Mouse (Mus musculus): ENCODE measurements around the gene Tgm5. TPM values are rescaled to one million over a fixed set of nuclear protein-coding genes. Genes with fewer than 3 reads are reported as not detected.
"Not testable (repeated sequence)": the region's sequence is repeated elsewhere in the genome, so short reads cannot be mapped to it uniquely, and the experiment has no call there.

Gene Tgm5
- total RNA-seq (2021): not detected

GRCm38 (mm10) chr2:121085480-121086185, at the start of gene Tgm5:
Gene Tgm5, minus strand, starts transcription at chr2:121085841.
- no peak for DNase-seq

- DNase-seq: no peak
Observed at GRCm38 (mm10) chr2:121132822-121133221, 47.2 kb upstream of the Tgm5 start.

GRCm38 (mm10) chr2:121128865-121129620, 43.4 kb upstream of the Tgm5 start:
- DNase-seq: no peak

- no peak for DNase-seq
Observed at GRCm38 (mm10) chr2:121127536-121127935, 41.9 kb upstream of the Tgm5 start.

DNA sequence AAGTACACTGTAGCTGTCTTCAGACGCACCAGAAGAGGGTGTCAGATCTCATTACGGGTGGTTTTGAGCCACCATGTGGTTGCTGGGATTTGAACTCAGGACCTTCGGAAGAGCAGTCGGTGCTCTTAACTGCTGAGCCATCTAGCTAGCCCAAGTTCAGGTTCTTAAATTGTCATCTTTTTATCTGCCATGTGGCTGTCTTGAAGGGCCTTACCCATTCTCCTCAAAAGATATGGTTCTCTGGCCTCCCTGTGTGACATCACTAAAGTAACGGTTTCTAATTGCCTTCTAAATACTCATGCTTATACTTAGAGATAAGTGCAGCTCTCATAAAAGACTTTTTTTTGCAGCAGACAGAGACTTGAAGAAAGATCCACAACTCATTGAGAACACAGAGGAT, 40.7 kb upstream of the Tgm5 start:
- DNase-seq: not testable (repeated sequence)

GRCm38 (mm10) chr2:121119260-121119659, 33.6 kb upstream of the Tgm5 start:
- DNase-seq: no peak

DNA sequence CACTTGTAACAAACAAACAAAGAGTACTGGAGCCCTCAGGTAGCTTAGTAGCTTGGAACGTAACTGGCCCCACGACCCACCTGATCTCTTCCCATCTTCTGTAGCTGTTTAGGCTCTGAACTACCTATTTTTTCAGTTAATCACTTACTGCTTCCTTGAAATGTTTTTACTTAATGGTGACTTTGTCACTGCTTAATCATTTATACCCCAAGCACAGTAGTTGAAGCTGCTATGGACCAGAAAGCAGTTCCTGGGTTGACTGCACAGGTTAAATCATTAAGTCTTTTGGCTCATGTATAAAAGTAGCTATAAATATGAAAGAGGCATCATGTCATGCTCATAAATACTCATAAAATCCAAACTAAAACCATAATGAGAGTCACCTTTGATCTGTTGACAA, 29.8 kb upstream of the Tgm5 start:
- no peak for DNase-seq

DNA sequence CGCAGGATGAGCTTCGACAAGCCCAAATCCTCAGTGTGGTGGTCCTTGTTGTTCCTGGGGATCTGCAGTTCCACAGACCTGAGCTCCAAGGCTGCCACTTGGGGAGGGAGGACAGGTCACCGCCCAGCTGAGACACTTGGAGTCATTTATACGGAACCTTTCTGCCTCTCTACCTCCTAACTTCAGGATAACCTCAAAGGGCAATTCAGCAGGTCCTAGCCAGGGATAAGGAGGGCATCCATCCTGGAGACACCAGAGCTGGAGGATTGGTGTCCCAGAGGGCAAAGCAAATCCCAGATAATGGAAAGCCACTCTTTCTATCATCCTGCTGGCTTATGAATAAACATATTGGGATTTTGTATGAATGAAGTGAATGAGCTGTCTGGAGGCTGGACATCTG, 24.1 kb upstream of the Tgm5 start, which contains the start of gene Tgm7:
Gene Tgm7 (minus strand): TSS at position 101 of the 400 bp plus-strand sequence.
- no peak for DNase-seq

GRCm38 (mm10) chr2:121105940-121106339, 20.3 kb upstream of the Tgm5 start:
- DNase-seq: no peak

- DNase-seq: peak; percentile 32 to 58
Observed at GRCm38 (mm10) chr2:121102051-121102450, 16.4 kb upstream of the Tgm5 start.

DNA sequence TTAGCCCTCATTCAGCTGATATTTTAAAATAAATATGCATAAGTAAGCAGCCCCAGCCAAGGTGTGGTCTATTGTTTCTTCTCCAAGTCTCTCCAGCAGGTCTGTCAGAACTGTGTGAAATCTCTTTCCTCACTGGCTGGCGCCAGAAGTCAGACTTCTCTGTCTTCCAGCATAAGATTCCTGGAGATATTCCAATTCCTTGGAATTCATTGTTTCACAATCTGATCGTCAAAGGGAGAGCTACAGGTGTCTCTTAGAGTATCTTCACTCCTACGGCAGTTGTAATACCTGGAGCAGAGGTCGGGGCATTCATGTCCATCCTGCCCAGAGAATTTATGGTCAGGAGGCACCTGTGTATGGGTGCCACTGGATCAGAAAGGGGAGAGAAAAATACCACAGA, 4.1 kb upstream of the Tgm5 start:
- no peak for DNase-seq

DNA sequence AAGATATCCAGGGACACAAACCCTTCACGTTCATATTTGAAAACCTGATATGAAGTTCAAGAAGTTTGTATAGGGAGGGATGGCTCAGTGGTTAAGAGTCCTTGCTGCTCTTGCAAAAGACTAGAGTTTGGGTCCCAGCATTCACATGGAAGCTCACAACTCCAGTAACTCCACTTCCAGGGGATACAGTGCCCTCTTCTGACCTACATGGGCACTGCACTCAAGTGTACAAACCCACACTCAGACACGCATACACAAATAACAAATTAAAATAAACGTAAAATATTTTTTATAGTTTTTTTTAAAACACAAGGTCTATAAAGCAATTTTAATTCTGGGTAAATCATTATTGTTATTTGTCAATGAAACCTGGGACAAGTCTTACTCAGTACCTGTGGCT, 2.9 kb upstream of the Tgm5 start:
- DNase-seq: no peak

DNA sequence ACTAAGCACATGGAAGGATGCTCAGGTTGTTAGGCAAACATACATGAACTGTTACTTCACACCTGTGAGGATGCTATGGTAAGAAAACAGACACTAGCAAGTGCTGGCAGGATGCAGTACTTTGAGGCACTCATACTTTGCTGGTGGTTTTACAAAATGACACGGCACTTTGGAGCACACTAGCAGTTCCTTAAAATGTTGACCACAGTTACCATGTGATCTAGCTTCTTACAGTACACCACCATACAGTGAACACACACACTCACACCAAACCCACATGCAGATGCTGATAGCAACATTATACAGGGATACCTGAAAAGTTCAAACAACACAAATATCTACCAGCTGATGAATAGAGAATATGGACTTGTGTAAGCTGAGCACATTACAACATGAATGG, 3.0 kb downstream of the Tgm5 start:
- no peak for DNase-seq

DNA sequence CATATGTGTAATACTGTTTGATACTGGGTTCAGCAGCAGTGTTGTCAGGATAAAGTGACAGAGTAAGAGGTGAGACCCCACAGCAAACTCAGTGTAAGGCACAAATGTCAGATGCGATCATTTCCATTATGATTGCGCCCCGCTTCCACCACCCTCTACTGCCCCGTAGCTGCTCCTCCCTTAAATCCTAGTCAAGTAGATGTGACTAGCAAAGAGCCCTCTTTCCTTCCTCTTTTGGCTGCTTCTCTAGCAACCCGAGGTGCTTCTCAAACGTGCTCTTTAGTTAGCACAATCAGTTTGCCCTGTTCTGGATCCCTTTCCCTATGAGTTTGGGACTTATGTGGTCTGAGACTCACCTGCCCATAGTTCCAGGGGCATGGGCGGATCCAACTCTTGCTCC, 10.9 kb downstream of the Tgm5 start:
- no peak for DNase-seq

DNA sequence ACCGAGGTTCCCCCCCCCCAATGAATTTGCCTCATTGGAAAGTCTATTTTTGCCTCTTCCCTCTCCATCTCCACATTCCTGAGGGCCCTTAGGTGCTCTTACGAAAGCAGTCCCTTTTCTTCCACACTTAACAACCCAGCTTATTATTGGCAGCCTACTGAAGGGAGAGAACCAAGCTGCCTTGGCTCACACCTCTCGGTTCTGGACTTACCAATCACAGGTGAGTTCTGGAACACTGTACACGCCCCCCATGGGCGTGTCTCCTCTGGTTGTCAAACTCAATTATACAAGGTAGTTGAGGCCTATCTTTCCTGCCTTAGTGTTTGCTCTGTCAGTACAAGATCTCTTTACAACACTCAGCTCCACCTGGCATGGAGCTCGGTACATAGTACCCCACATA, 13.8 kb downstream of the Tgm5 start:
- DNase-seq: no peak

DNA sequence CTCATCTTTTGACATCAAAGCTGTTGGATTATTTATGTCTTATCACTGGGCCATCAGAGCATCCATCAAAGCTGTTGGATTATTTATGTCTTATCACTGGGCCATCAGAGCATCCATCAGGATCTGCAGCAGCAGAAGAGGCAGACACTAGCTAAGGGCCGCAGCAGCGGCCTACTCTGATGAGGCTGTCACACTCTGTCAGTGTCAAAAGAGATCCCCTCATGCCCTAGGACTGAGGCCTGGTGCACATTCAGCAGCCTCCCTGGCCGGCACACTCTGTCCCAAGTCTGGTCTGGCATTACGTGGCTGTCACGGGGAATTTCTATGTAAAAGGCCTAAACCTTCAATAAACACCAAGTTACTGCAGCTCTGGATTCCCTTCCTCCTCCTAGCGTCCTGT, 16.1 kb downstream of the Tgm5 start:
- DNase-seq: no peak

- DNase-seq: no peak
Observed at GRCm38 (mm10) chr2:121067116-121067515, 18.5 kb downstream of the Tgm5 start.

DNA sequence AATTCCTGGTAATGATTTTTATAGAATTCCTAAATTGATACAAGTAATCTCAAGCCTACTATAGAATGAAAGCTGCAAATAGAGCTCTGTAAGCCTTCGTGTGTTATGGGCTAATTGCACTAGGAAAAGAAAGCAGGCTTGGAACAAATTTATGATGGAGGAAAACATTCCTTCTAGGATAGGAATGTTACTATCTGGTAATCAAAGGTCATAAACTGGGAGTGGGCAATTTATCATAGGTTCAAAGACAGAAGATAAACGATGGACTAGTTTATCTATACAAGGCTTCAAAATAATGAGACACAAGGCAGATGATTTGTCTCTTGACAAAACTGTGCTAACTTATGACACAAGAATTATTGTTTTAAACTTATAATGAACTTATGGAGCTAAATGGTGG, 24.3 kb downstream of the Tgm5 start:
- no peak for DNase-seq

DNA sequence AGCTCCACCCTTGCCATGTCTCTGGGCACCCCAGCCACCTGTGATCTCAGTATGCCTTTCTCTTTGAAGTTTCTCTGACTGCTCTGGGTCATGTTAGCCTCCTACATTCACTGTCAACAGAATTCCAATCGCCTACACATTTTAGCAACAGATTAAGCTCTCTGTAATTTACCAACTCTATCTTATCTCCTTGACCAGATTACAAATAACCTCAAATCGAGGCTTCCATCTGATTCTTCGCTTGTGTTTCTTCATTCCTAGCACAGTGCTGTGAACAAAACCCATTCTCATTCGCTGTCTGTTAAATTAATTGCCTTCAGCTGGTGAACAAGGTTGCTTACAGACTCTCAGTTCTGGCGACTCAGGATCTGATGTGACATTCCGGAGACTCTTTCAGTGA, 27.6 kb downstream of the Tgm5 start:
- DNase-seq: no peak

DNA sequence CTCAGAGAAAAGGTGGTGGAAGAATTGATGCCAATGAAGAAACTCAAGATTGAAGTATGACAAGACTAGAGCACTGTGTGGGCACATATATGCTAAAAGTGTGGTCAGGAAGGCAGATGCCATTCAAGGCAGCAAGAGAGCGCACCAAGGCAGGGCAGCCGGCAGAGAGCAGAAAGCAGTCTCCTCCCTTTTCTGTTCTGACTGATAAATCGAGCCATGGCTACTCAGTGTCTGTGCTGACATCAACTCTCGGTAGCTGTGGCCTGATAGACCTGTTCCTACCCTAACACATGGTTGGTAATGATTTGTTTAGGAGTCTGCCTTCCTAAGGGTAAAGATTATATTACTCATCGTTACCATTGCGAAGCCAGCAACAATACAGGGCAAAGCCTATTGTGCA, 29.7 kb downstream of the Tgm5 start:
- no peak for DNase-seq

DNA sequence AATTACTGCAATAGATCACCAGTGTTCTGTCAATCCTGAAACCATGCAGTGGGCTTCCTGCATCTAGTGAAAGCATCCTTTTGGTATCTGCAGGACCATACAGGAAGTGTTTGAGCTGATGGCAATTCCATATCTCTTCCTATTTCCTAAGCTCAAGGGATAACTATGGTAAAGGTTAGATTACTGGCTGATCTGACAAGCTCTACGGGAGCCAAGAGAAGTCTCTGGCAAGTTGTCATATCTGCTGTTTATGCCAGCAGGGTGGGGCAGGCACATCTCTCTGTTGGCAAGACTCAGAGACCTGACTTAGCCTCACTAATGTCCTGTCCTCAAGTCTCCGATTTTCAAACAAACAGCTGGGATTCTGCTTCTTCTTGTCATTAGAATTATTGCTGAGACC, 31.6 kb downstream of the Tgm5 start:
- DNase-seq: no peak

DNA sequence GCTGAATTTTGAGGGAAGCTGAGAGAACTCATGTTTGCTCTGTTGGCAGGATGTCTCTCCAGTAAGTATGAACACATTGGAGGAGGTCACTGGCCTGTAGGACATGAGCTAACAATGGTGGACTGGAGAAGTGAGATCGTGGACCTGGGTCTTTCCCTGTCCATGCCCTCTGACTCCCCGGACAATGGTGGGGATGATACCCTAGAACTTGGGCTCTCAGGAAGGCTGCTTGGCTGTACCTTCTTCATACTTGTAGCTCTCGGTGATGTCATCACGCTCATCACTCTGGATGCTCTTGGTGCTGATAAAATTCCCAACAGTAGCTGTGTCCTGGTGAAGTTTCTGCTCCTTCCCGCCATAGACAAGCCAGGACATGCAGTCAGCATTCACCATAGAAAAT, 33.5 kb downstream of the Tgm5 start:
- DNase-seq: no peak

- no peak for DNase-seq
Observed at GRCm38 (mm10) chr2:121045653-121046052, 40.0 kb downstream of the Tgm5 start.

DNA sequence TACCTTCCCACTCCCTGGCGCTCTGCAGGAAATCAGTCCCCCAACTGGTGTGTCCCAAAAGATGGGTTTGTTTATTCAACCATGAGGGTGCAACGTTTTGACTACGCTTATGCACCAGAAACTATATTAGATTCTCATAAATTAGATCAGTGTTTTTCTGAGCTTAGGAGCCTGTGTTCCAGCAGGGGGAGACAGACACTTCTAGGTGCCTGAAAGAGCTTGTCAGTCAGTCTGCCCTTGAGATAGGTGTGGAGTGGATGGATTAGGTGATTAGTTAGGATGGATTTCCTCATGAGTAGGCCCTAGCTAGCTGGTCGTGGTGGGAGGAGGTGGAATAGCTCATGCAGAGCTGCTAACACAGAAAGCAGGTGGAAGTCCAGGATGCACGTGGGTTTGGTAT, 44.5 kb downstream of the Tgm5 start:
- DNase-seq: peak; percentile 15 to 16
